Mouse (Mus musculus) MEL (cell line): Measurements from ENCODE around the gene Agxt.

Source experiments
- CHD1 ChIP-seq: IDR thresholded peaks from 2 replicates; pipeline ENCODE4 v1.6.1; 2012; ENCODE audit warnings: low read depth, mild to moderate bottlenecking, inconsistent platforms, low read length, improper control_type of control experiment
- CHD2 ChIP-seq: IDR thresholded peaks from 2 replicates; pipeline ENCODE4 v1.6.1; 2011; ENCODE audit warnings: low read length, improper control_type of control experiment
- CTCF ChIP-seq, 3 experiments: IDR thresholded peaks in 2 of 3; conservative IDR thresholded peaks in 1 of 3; 2 replicates each; pipeline ENCODE4 v1.5.1; 2011 to 2012; ENCODE audit warnings: low read length in 3 of 3, low read depth in 2 of 3, mild to moderate bottlenecking in 2 of 3, improper control_type of control experiment in 1 of 3, inconsistent platforms in 1 of 3, mixed read lengths in 1 of 3, moderate library complexity in 1 of 3; ENCODE audit not compliant: control insufficient read depth in 1 of 3, insufficient read depth in 1 of 3, poor library complexity in 1 of 3, severe bottlenecking in 1 of 3
- E2F4 ChIP-seq: IDR thresholded peaks from 2 replicates; pipeline ENCODE4 v1.6.1; 2011; ENCODE audit warnings: low read depth, low read length, improper control_type of control experiment, borderline replicate concordance
- EP300 ChIP-seq, 2 experiments: IDR thresholded peaks; 2 replicates each; pipeline ENCODE4 v1.6.1; 2011; ENCODE audit warnings: improper control_type of control experiment in 2 of 2, low read length in 2 of 2, low read depth in 1 of 2, mild to moderate bottlenecking in 1 of 2
- GABPA ChIP-seq: IDR thresholded peaks from 2 replicates; pipeline ENCODE4 v1.6.1; 2012; ENCODE audit warnings: low read depth, mild to moderate bottlenecking, inconsistent platforms, low read length, improper control_type of control experiment, moderate library complexity
- MAFK ChIP-seq: IDR thresholded peaks from 2 replicates; pipeline ENCODE4 v1.6.1; 2011; ENCODE audit warnings: low read depth, mild to moderate bottlenecking, low read length, improper control_type of control experiment, borderline replicate concordance
- MAX ChIP-seq: IDR thresholded peaks from 2 replicates; pipeline ENCODE4 v1.6.1; 2011; ENCODE audit warnings: low read length, improper control_type of control experiment
- POLR2A ChIP-seq, 2 experiments: IDR thresholded peaks; 2 replicates each; pipeline ENCODE4 v1.6.1; 2011 to 2012; ENCODE audit warnings: low read length in 2 of 2, mild to moderate bottlenecking in 2 of 2, control low read depth in 1 of 2, improper control_type of control experiment in 1 of 2, low read depth in 1 of 2, moderate library complexity in 1 of 2; ENCODE audit not compliant: control insufficient read depth in 1 of 2, insufficient read depth in 1 of 2, poor library complexity in 1 of 2
- RCOR1 ChIP-seq: IDR thresholded peaks from 2 replicates; pipeline ENCODE4 v1.6.1; 2012; ENCODE audit warnings: low read depth, mild to moderate bottlenecking, inconsistent platforms, low read length, improper control_type of control experiment
- ZKSCAN1 ChIP-seq: IDR thresholded peaks from 2 replicates; pipeline ENCODE4 v1.6.1; 2012; ENCODE audit warnings: low read depth, mild to moderate bottlenecking, inconsistent platforms, low read length, improper control_type of control experiment, moderate library complexity

- TF ChIP-seq CTCF (IDR thresholded peaks at IDR 0.05 in 2 of 3, conservative IDR thresholded peaks at IDR 0.05 in 1 of 3; ENCODE audit: control insufficient read depth in 1 of 3, insufficient read depth in 1 of 3, low read depth in 2 of 3, low read length in 3 of 3, poor library complexity in 1 of 3, severe bottlenecking in 1 of 3), result no peak
- TF ChIP-seq ZKSCAN1, result no peak
- no peak for TF ChIP-seq POLR2A (IDR thresholded peaks at IDR 0.05; ENCODE audit: control insufficient read depth in 1 of 2, insufficient read depth in 1 of 2, low read depth in 1 of 2, low read length in 2 of 2, poor library complexity in 1 of 2)
- TF ChIP-seq MAFK, result no peak
- TF ChIP-seq E2F4, result no peak
- TF ChIP-seq CHD2, result no peak
- no peak for TF ChIP-seq EP300 (IDR thresholded peaks at IDR 0.05; ENCODE audit: low read depth in 1 of 2, low read length in 2 of 2)
- TF ChIP-seq MAX, result no peak
- TF ChIP-seq CHD1, result no peak
- TF ChIP-seq RCOR1, result no peak
- TF ChIP-seq GABPA, result no peak
Observed at GRCm38 (mm10) chr1:93125256-93125655, 9.8 kb upstream of the Agxt start.
